Mouse (Mus musculus): ENCODE measurements around the gene Car6. TPM values are rescaled to one million over a fixed set of nuclear protein-coding genes. Genes with fewer than 3 reads are reported as not detected.

Car6 gene
- polyA plus RNA-seq, 1 experiment from 2014 or later: 0.27 TPM

DNA sequence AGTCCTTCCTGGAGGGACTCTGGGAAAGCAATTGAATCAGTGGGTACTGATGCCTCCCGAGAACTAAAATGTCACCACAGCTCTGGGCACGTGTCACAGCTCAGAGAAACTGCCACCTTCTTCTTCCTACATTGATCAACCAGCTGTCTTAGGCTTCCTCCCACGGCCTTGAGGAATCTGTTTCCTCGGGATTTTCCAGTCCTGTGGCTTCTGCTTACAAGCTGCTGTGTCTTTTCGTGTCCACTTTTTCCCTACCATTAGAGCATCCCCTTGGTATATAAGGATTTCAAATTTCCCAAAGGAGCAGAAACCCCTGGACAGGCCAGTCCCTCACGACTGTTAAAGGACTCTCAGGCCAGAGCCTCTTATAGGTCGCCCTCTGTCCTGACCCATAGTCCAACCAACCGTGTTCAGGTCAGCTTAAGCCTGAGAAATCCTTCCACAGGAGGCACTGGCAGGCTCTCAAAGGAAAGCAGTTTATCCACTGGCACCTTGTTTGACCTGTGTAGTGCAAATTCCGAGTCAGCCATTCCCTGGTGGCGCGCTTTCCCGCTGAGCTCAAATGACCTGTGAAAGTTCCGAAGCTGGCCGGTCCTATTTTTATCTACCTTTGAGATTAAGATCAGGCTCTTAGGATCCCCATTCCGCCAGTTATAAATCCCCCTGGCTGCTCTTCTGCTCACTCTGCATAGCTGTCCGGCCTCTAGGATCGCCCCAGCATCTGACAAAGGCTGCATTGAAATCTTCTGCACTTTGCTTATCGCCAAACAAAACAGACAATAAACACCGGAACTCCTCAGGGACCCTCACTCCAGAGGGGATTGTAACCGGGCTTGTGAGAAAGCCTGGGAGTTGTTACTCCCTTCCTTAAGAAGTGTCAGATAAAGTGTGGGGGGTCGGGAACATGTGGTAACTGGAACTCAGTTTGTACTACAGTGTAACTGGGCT is 29.6 kb upstream of the Car6 start:
- Histone ChIP-seq H3K27me3 (replicated peaks; ENCODE audit: insufficient read depth, low read length) (no peaks in the 10 kb centered on the region), H3K4me3 (ENCODE audit: low read depth, low read length) (no peak overlapping the region), H3K9me3 (ENCODE audit: low read length) (no peaks in the 10 kb centered on the region), H3K9ac (replicated peaks; ENCODE audit: low read depth) (no peak overlapping the region), H3K4me2 (replicated peaks; ENCODE audit: low read depth, low read length) (no peak overlapping the region), H3K4me1 (ENCODE audit: insufficient read depth, low read depth, low read length) (no peaks in the 10 kb centered on the region), H3K36me3 (ENCODE audit: insufficient read depth, low read length) (no peaks in the 10 kb centered on the region), H3K27ac (ENCODE audit: low read length) (no peak overlapping the region)
- TF ChIP-seq EP300 (IDR thresholded peaks at IDR 0.05): no peak
- no peak for TF ChIP-seq CTCF (IDR thresholded peaks at IDR 0.05)
- DNase-seq (ENCODE audit: low spot score) (no peak), ATAC-seq (no peak)
- 33% methylated on average over 21 of the region's 21 CpGs for WGBS

DNA sequence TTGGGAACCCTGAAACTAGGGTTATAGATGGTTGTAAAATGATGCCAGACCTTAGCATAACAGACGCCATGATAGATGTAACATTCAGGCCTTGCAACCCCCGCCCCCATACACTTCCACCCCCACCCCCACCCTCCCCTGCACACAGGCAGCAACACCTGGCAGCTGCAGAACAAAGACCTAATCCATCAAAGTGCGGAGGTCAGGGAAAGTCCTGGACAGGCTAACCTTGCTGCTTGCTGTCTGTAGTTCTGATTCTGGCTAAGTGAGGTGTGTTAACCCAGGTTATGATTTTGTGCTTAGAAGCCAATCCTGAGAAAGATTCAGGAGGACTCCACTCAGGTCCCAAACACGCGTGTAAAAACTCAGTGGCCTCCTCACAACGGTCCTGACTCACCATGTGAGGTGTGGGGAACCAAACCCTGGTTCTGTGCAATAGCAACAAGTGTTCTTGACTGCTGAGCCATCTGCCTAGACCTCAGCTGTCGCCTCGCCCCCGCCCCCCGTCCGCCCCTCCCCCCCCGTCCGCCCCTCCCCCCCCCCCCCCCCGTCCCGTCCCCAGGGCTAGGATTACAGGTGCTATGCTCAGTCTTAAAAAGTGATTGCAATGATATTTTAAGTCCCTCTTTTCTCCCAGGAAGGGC is 28.7 kb upstream of the Car6 start:
- no peak overlapping the region for H3K4me3 ChIP-seq (ENCODE audit: low read depth, low read length)
- H3K27ac ChIP-seq (ENCODE audit: low read length): no peak overlapping the region
- no peaks in the 10 kb centered on the region for H3K4me1 ChIP-seq (ENCODE audit: insufficient read depth, low read depth, low read length)
- no peaks in the 10 kb centered on the region for H3K9me3 ChIP-seq (ENCODE audit: low read length)
- no peaks in the 10 kb centered on the region for H3K36me3 ChIP-seq (ENCODE audit: insufficient read depth, low read length)
- no peak for TF ChIP-seq CTCF (IDR thresholded peaks at IDR 0.05)
- TF ChIP-seq EP300 (IDR thresholded peaks at IDR 0.05): no peak
- DNase-seq (ENCODE audit: low spot score) (no peak), ATAC-seq (no peak)
- no peaks in the 10 kb centered on the region for H3K27me3 ChIP-seq (replicated peaks; ENCODE audit: insufficient read depth, low read length)
- H3K9ac ChIP-seq (replicated peaks; ENCODE audit: low read depth): no peak overlapping the region
- no peak overlapping the region for H3K4me2 ChIP-seq (replicated peaks; ENCODE audit: low read depth, low read length)
- WGBS: 44% methylated on average over 7 of the region's 15 CpGs

DNA sequence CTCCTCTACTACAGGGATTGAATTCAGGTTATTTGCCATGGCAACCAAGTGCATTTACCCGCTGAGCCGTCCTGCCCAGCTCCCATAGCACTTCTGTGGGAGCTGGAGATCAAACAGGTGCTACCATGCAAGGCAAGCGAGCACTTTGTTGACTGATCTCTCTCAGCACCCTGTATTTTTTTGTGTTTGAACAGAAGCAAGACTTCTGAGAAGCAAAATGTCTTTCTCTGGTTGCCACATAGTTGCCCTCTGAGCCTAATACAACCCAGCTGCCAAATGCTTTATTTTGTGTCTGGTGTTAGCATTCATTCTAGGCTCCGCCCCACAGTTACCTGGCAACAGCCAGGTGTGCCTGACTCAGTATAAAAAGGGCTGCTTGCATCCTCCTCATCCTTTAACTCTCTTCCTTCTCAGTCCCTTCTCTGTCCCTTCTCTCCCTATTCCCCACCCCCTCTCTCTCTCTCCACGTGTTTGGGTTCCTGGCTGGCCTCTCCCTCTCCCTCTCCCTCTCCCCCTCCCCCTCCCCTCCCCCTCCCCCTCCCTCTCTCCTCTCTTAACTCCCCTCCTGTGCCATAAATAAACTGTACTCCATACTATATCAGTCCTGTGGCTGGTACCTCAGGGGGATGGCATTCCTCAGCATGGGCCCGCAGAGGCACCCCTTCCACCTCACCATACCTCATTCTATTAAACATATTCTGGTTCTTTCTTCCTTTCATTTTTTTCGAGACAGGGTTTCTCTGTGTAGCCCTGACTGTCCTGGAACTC is 27.6 kb upstream of the Car6 start:
- H3K9ac ChIP-seq (replicated peaks; ENCODE audit: low read depth): no peak overlapping the region
- H3K4me2 ChIP-seq (replicated peaks; ENCODE audit: low read depth, low read length): no peak overlapping the region
- H3K4me3 ChIP-seq (ENCODE audit: low read depth, low read length): no peak overlapping the region
- no peaks in the 10 kb centered on the region for H3K4me1 ChIP-seq (ENCODE audit: insufficient read depth, low read depth, low read length)
- WGBS: 45% methylated on average over 7 of the region's 7 CpGs
- ATAC-seq: peak; percentile 8; the same call in 1 of the 2 replicates
- no peaks in the 10 kb centered on the region for H3K9me3 ChIP-seq (ENCODE audit: low read length)
- no peak overlapping the region for H3K27ac ChIP-seq (ENCODE audit: low read length)
- no peaks in the 10 kb centered on the region for H3K36me3 ChIP-seq (ENCODE audit: insufficient read depth, low read length)
- H3K27me3 ChIP-seq (replicated peaks; ENCODE audit: insufficient read depth, low read length): no peaks in the 10 kb centered on the region
- no peak for DNase-seq (ENCODE audit: low spot score)
- no peak for TF ChIP-seq CTCF (IDR thresholded peaks at IDR 0.05)
- TF ChIP-seq EP300 (IDR thresholded peaks at IDR 0.05): no peak

DNA sequence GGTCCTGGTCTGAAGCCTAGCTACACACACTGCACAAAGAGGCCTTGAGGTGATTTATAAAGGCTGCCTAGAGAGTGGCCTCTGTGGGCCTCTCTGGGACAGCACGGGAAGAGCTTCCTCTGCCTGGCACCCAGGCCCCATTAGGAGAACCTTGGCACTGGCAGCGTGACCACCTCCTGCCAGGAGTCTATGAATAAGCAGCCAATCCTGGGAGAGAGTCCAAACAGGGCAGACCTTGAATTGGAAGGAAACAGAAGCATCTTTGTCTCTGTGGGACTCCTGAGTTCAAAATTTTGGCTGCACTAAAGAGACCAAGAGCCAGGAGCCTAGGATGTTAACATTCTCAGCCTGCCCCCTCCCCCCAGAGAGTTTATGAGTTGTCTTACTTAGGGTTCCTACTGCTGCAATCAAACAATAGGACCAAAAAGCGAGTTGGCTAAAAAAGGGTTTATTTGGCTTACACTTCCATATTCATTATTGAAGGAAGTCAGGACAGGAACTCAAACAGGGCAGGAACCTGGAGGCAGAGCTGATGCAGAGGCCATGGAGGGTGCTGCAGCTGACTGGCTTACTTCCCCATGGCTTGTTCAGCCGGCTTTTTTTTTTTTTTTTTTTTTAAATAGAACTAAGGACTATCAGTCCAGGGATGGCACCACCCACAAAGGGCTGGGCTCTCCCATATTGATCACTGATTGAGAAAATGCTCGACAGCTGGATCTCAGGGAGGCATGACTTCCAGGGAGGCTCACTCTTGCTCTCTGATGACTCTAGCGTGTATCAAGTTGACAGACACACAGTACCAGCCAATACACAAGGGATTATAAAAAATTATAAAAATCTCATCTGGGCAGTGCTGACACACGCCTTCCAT is 25.9 kb upstream of the Car6 start:
- Histone ChIP-seq H3K9me3 (ENCODE audit: low read length) (no peaks in the 10 kb centered on the region), H3K4me2 (replicated peaks; ENCODE audit: low read depth, low read length) (no peak overlapping the region), H3K27me3 (replicated peaks; ENCODE audit: insufficient read depth, low read length) (no peaks in the 10 kb centered on the region), H3K27ac (ENCODE audit: low read length) (no peak overlapping the region), H3K36me3 (ENCODE audit: insufficient read depth, low read length) (no peaks in the 10 kb centered on the region), H3K4me1 (ENCODE audit: insufficient read depth, low read depth, low read length) (no peaks in the 10 kb centered on the region), H3K4me3 (ENCODE audit: low read depth, low read length) (no peak overlapping the region), H3K9ac (replicated peaks; ENCODE audit: low read depth) (no peak overlapping the region)
- TF ChIP-seq EP300 (IDR thresholded peaks at IDR 0.05): no peak
- TF ChIP-seq CTCF (IDR thresholded peaks at IDR 0.05): no peak
- ATAC-seq: no peak; the same call in 1 of the 2 replicates
- DNase-seq (ENCODE audit: low spot score): no peak
- 53% methylated on average over 7 of the region's 7 CpGs for WGBS

DNA sequence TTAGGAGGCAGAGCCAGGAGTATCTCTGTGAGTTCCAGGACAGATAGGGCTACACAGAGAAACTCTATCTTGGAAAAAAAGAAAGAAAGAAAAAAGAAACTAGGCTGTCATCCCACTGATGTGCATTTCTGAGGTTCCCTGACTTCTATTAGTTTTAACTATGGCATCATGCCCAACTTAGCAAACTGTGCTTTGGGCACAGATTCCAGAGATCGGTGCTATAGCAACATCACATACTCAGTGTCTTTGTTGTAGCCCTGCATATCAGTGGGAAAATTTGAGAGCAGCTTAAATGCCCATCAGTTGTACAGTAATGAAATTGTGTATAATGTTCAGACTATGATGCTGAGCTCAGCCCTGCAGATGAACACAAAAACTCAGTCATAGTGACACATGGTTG is 24.6 kb upstream of the Car6 start:
- H3K4me2 ChIP-seq (replicated peaks; ENCODE audit: low read depth, low read length): no peak overlapping the region
- 52% methylated on average over 1 of the region's 1 CpGs for WGBS

More for the DNA sequence above, 24.6 kb upstream of the Car6 start:
- Histone ChIP-seq H3K27me3 (replicated peaks; ENCODE audit: insufficient read depth, low read length) (no peaks in the 10 kb centered on the region), H3K9ac (replicated peaks; ENCODE audit: low read depth) (no peak overlapping the region), H3K4me3 (ENCODE audit: low read depth, low read length) (no peak overlapping the region), H3K9me3 (ENCODE audit: low read length) (no peaks in the 10 kb centered on the region), H3K4me1 (ENCODE audit: insufficient read depth, low read depth, low read length) (no peaks in the 10 kb centered on the region), H3K27ac (ENCODE audit: low read length) (no peak overlapping the region), H3K36me3 (ENCODE audit: insufficient read depth, low read length) (no peaks in the 10 kb centered on the region)
- TF ChIP-seq CTCF (IDR thresholded peaks at IDR 0.05): no peak
- no peak for TF ChIP-seq EP300 (IDR thresholded peaks at IDR 0.05)
- DNase-seq (ENCODE audit: low spot score): no peak
- no peak for ATAC-seq
